Mouse (Mus musculus) ES-E14 (cell line): ENCODE data around the gene Uox.

Experiments used
- CHD2 ChIP-seq: IDR thresholded peaks from 2 replicates; pipeline ENCODE4 v1.6.1; 2014; ENCODE audit warnings: mild to moderate bottlenecking, low read depth, low read length, inconsistent platforms
- HCFC1 ChIP-seq: IDR thresholded peaks from 2 replicates; pipeline ENCODE4 v1.6.1; 2012; ENCODE audit warnings: low read length, inconsistent platforms, borderline replicate concordance; ENCODE audit not compliant: insufficient read depth
- MAFK ChIP-seq: IDR thresholded peaks from 2 replicates; pipeline ENCODE4 v1.6.1; 2014; ENCODE audit warnings: mild to moderate bottlenecking, low read depth, low read length, inconsistent platforms; ENCODE audit not compliant: insufficient read depth
- ZC3H11A ChIP-seq: IDR thresholded peaks from 2 replicates; pipeline ENCODE4 v1.6.1; 2012; ENCODE audit warnings: low read depth, mild to moderate bottlenecking, inconsistent platforms, low read length, borderline replicate concordance
- ZNF384 ChIP-seq: IDR thresholded peaks from 2 replicates; pipeline ENCODE4 v1.6.1; 2012; ENCODE audit warnings: low read depth, low read length, inconsistent platforms

DNA sequence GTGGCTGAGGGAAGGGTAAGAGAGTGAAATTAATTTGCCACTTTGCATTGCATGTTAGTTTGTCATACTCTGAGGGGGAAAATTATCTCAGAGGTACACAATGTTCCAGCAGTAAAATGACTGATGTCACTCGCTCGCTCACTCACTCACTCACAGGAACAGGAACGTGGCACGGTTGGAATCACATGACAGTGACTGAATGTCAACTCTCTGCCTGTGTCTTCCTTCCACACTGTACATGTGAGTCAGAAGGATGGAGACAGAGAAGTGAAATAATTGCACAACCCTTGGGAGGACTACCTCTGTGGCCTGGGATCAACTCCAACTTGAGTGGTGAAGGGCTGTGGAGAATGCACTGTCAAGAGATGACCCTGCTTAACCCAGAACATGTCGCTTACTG is 87.2 kb downstream of the Uox start:
- no peak for TF ChIP-seq CHD2
- TF ChIP-seq HCFC1: no peak
- TF ChIP-seq MAFK: no peak
- no peak for TF ChIP-seq ZC3H11A
- no peak for TF ChIP-seq ZNF384
